Mouse (Mus musculus) liver, adult 2 months (tissue): ENCODE measurements at regions not wholly inside any gene's neighbourhood (a gene's known extent, or its start where the extent isn't known, plus 50 kb on each side); places are given as distances from the start of the nearest gene placed in this dataset.
A peak's percentile ranks its signal among the peaks of the same experiment; 100 is the strongest.

Experiments
- DNase-seq: peaks from one replicate; pipeline ENCODE4 v3.0.0-alpha.2; 2011; ENCODE audit warnings: low read depth, low spot score; ENCODE audit errors: extremely low read depth
- H3K27ac ChIP-seq: fragments of 200-500 bp; replicated peaks from 2 replicates; pipeline ENCODE4 v1.5.1; 2012; ENCODE audit warnings: low read depth, mild to moderate bottlenecking, control low read depth, inconsistent platforms, low read length; ENCODE audit not compliant: insufficient read depth
- H3K27me3 ChIP-seq: fragments of 200-500 bp; 2 replicates; pipeline ENCODE4 v1.6.1; 2012; ENCODE audit warnings: mild to moderate bottlenecking, moderate library complexity, low read length, inconsistent platforms; ENCODE audit not compliant: control insufficient read depth, insufficient read depth
- H3K36me3 ChIP-seq: fragments of 200-500 bp; 2 replicates; pipeline ENCODE4 v1.6.1; 2012; ENCODE audit warnings: low read length, inconsistent platforms; ENCODE audit not compliant: control insufficient read depth, insufficient read depth
- H3K4me1 ChIP-seq: fragments of 200-500 bp; 2 replicates; pipeline ENCODE4 v1.6.1; 2011; ENCODE audit warnings: low read length; ENCODE audit not compliant: control insufficient read depth, insufficient read depth
- H3K4me3 ChIP-seq: fragments of 200-500 bp; 2 replicates; pipeline ENCODE4 v1.5.1; 2011; ENCODE audit warnings: low read depth, mild to moderate bottlenecking, control low read depth, low read length, moderate library complexity; ENCODE audit not compliant: insufficient read depth
- H3K79me2 ChIP-seq: fragments of 200-500 bp; 2 replicates; pipeline ENCODE4 v1.6.1; 2012; ENCODE audit warnings: inconsistent platforms, mild to moderate bottlenecking, low read length, moderate library complexity; ENCODE audit not compliant: control insufficient read depth, insufficient read depth
- H3K9ac ChIP-seq: fragments of 200-500 bp; 2 replicates; pipeline ENCODE4 v1.6.1; 2012; ENCODE audit warnings: low read depth, mild to moderate bottlenecking, control low read depth, inconsistent platforms, low read length
- CTCF ChIP-seq: fragments of 200-500 bp; IDR thresholded peaks from 2 replicates; pipeline ENCODE4 v1.5.1; 2011; ENCODE audit warnings: low read depth, low read length, control low read depth
- POLR2A ChIP-seq: fragments of 200-500 bp; IDR thresholded peaks from 2 replicates; pipeline ENCODE4 v1.6.1; 2011; ENCODE audit warnings: low read length, control low read depth; ENCODE audit not compliant: insufficient read depth; ENCODE audit errors: extremely low read depth
- WGBS: fragments of 180-500 bp; shearing (Covaris S2); methylation state at CpG from one replicate; pipeline ENCODE4 v1.1.7; 2018; 5-methylcytosine and 5-hydroxymethylcytosine counted together

- peaks cover 14% of the 10 kb centered on the region for H3K4me1 ChIP-seq
- H3K27ac ChIP-seq = peak overlapping the region; percentile 86
- 70% methylated on average over 18 of the region's 18 CpGs for WGBS
- TF ChIP-seq POLR2A = no peak
- no peak for TF ChIP-seq CTCF
- no peak overlapping the region for H3K4me3 ChIP-seq
- H3K27me3 ChIP-seq = no peaks in the 10 kb centered on the region
- H3K79me2 ChIP-seq = no peaks in the 10 kb centered on the region
- H3K36me3 ChIP-seq = no peaks in the 10 kb centered on the region
- no peak for DNase-seq
- no peak overlapping the region for H3K9ac ChIP-seq
Measured at GRCm38 (mm10) chr10:117456904-117457700, 77.3 kb upstream of the Cpsf6 start.

- TF ChIP-seq POLR2A (no peak), CTCF (no peak)
- DNase-seq = peak; percentile 96
- Histone ChIP-seq H3K4me1 (peaks cover 14% of the 10 kb centered on the region), H3K79me2 (no peaks in the 10 kb centered on the region), H3K36me3 (no peaks in the 10 kb centered on the region), H3K27ac (peak overlapping the region; percentile 95), H3K4me3 (no peak overlapping the region), H3K9ac (peak overlapping the region; percentile 9; the same call in 1 of the 2 replicates), H3K27me3 (no peaks in the 10 kb centered on the region)
- 20% methylated on average over 8 of the region's 8 CpGs for WGBS
Measured at GRCm38 (mm10) chr10:117456427-117456826, 76.6 kb upstream of the Cpsf6 start.

GRCm38 (mm10) chr10:117455595-117456302 lies 75.9 kb upstream of the Cpsf6 start:
- H3K27ac ChIP-seq = peak overlapping the region; percentile 95
- WGBS = 21% methylated on average over 9 of the region's 9 CpGs
- peak; percentile 97 for DNase-seq

GRCm38 (mm10) chr10:117454711-117455591 lies 75.1 kb upstream of the Cpsf6 start:
- peak; percentile 87 for DNase-seq
- TF ChIP-seq POLR2A (no peak), CTCF (no peak)
- WGBS = 37% methylated on average over 12 of the region's 12 CpGs
- Histone ChIP-seq H3K4me3 (peak overlapping the region; percentile 31), H3K27me3 (no peaks in the 10 kb centered on the region), H3K36me3 (no peaks in the 10 kb centered on the region), H3K9ac (no peak overlapping the region), H3K4me1 (peaks cover 14% of the 10 kb centered on the region), H3K79me2 (no peaks in the 10 kb centered on the region), H3K27ac (no peak overlapping the region)

More at GRCm38 (mm10) chr10:117455595-117456302, 75.9 kb upstream of the Cpsf6 start:
- Histone ChIP-seq H3K4me3 (no peak overlapping the region), H3K9ac (peak overlapping the region; percentile 9; the same call in 1 of the 2 replicates), H3K36me3 (no peaks in the 10 kb centered on the region), H3K79me2 (no peaks in the 10 kb centered on the region), H3K4me1 (peaks cover 14% of the 10 kb centered on the region), H3K27me3 (no peaks in the 10 kb centered on the region)
- peak; percentile 31 for TF ChIP-seq CTCF
- no peak for TF ChIP-seq POLR2A

GRCm38 (mm10) chr10:117454171-117454500 lies 74.3 kb upstream of the Cpsf6 start:
- H3K4me3 ChIP-seq = no peak overlapping the region
- no peak overlapping the region for H3K27ac ChIP-seq
- no peaks in the 10 kb centered on the region for H3K36me3 ChIP-seq
- TF ChIP-seq CTCF (no peak), POLR2A (no peak)
- DNase-seq = no peak
- 94% methylated on average over 3 of the region's 3 CpGs for whole genome bisulfite sequencing
- H3K79me2 ChIP-seq = no peaks in the 10 kb centered on the region
- no peak overlapping the region for H3K9ac ChIP-seq
- H3K27me3 ChIP-seq = no peaks in the 10 kb centered on the region
- peaks cover 14% of the 10 kb centered on the region for H3K4me1 ChIP-seq
